Mouse (Mus musculus) CD4-positive, CD25-positive, alpha-beta regulatory T cell, adult 4 months (primary cell): ENCODE measurements around the gene Eif4g2. TPM values are rescaled to one million over a fixed set of nuclear protein-coding genes. Genes with fewer than 3 reads are reported as not detected.

Experiments
- ATAC-seq: one replicate; pipeline ENCODE4 v1.8.0; 2017
- polyA plus RNA-seq, 2 experiments: library from polyadenylated mRNA; unstranded; fragments of 100-300 nt; shearing (Covaris generic); gene quantifications; one replicate each; pipeline ENCODE4 v1.2.1; 2017

Eif4g2 gene
- polyA plus RNA-seq, 2 experiments from 2014 or later, result 830 to 908 TPM

GRCm38 (mm10) chr7:111069439-111070166, 13.2 kb downstream of the Eif4g2 start:
- ATAC-seq, result peak; percentile 12

GRCm38 (mm10) chr7:111068181-111068580, 14.6 kb downstream of the Eif4g2 start:
- ATAC-seq, result no peak

- ATAC-seq, result no peak
Observed at GRCm38 (mm10) chr7:111062971-111063370, 19.9 kb downstream of the Eif4g2 start.

- no peak for ATAC-seq
Observed at GRCm38 (mm10) chr7:111059527-111059926, 23.3 kb downstream of the Eif4g2 start.

- no peak for ATAC-seq
Observed at GRCm38 (mm10) chr7:111055984-111056657, 26.7 kb downstream of the Eif4g2 start.

GRCm38 (mm10) chr7:111055221-111055620, 27.6 kb downstream of the Eif4g2 start:
- ATAC-seq, result no peak

- ATAC-seq, result peak; percentile 77
Observed at GRCm38 (mm10) chr7:111049652-111050421, 33.0 kb downstream of the Eif4g2 start.

- ATAC-seq, result no peak
Observed at GRCm38 (mm10) chr7:111048920-111049319, 33.9 kb downstream of the Eif4g2 start.

- peak; percentile 56 for ATAC-seq
Observed at GRCm38 (mm10) chr7:111029046-111029553, 53.7 kb downstream of the Eif4g2 start.

- peak; percentile 94 for ATAC-seq
Observed at GRCm38 (mm10) chr7:111028281-111029045, 54.4 kb downstream of the Eif4g2 start, which contains the start of gene Ctr9. TSS of gene Ctr9 (plus strand) at chr7:111028951.

- ATAC-seq, result no peak
Observed at GRCm38 (mm10) chr7:111024912-111025311, 57.9 kb downstream of the Eif4g2 start.

- ATAC-seq, result no peak
Observed at GRCm38 (mm10) chr7:111024068-111024594, 58.7 kb downstream of the Eif4g2 start.

- ATAC-seq, result no peak
Observed at GRCm38 (mm10) chr7:111020814-111021213, 62.0 kb downstream of the Eif4g2 start.

Other genes starting within 250 kb of the Eif4g2 start
- gene Rnf141, start 238.6 kb downstream of the Eif4g2 start, polyA plus RNA-seq, result 10 to 100 TPM; 13.4 to 16.2 TPM
- gene Lyve1, start 219.8 kb downstream of the Eif4g2 start, polyA plus RNA-seq, result not detected
- under 1 TPM; 0.48 to 0.85 TPM for gene Mrvi1, start 100.6 kb downstream of the Eif4g2 start, polyA plus RNA-seq
- gene Ctr9, start 54.1 kb downstream of the Eif4g2 start, polyA plus RNA-seq, result 10 to 100 TPM; 39.0 to 49.5 TPM